Mouse (Mus musculus): ENCODE measurements around the gene Sorbs2.

Sorbs2 gene

DNA sequence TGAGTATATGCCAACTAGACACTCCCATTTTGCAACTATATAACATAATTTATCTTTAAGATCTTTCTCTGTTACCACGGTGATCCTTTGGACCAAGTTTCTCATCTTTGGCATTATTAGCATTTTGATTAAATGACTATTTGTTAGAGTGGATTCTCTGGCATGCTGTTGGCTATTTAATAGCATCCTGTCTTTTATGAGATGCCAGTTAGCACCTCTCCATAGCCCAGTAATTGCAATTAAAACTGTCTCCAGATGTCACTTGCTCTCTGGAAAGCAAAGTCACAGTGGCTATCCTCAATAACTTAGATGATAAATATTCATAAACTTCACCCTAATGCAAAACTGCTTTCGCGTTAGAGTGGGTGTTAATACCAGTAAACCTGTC is 170.3 kb downstream of the Sorbs2 start:
- DNase-seq (ENCODE audit: low spot score in 2 of 2), result no peak

DNA sequence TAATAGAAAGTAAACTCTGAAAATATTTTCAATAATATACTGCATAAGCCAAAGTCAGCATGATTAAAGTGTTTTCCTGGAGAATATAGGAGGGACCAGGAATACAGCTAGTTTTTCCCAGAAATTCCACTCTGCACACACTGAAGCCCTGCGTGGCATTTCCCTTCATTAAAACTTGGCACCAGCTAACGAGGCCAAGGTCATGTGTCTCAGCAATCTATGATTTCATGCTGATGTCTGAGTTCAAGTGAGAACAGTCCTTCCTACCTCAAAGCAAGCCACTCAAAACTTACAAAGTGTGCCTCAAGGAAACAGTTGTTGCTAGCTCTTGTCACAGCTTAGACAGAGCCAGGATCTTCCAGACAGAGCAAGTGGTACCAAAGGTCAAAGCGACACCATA is 173.6 kb downstream of the Sorbs2 start:
- DNase-seq (ENCODE audit: low spot score in 2 of 2), result no peak

DNA sequence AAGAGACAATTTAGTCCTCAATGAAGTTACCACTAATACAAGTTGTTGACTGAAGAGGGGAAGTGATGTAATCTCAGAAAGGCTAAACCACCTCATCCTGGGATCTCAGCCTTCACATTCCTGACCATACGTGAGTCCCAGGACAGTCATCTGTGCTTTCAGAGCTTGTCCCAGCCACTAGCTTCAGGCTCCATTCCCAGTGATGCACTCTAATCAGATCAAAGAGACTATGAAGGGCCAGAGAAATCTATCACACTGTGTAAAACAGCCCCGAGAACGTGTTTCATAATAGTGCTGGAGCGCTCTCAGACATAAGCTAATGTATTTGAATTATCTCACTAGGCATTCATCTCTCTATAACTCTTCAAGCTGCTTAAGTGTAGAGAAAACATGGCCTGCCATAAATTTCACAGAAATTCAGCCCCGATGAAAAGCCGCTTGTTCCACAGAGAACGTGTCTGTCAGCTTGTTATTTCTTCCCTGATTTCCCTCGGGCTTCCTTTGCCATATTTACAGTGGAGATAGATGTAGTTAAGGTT is 175.3 kb downstream of the Sorbs2 start:
- DNase-seq (ENCODE audit: low spot score in 2 of 2), result no peak

DNA sequence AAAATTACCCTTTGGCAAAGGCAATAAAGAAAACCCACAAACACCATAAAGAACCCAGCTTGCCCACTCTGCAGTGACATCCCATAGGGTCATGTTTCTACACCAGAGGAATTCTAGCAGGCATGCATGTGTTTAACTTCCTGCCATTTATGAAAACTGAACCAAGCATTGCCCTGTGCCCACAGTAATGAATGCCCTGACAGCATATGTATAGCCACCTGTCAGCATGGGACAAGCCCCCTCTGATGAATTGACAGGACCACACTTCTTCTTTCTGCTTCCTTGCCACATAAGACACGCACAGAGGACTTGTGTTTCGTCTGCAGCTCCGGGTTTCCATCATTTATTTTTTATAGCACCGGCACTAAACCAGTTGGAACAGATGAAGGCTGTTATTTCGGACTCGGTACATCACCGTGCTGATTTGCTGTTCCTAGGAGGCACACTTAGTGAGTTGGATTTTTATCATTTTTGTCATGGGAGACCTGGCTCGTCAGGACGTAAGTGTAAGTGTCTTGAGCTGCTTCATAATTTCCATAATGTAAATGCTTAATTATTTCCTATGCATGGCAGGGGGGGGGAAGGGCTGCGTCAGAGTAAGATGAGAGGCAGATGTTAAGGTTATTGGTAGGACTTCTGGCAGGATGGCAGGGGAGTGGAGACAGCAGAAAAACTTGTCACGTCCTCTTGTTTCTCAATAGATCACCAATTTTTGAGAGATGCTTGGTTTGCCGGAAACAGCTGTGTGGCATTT is 180.5 kb downstream of the Sorbs2 start:
- DNase-seq (ENCODE audit: low spot score in 2 of 2), result no peak

DNA sequence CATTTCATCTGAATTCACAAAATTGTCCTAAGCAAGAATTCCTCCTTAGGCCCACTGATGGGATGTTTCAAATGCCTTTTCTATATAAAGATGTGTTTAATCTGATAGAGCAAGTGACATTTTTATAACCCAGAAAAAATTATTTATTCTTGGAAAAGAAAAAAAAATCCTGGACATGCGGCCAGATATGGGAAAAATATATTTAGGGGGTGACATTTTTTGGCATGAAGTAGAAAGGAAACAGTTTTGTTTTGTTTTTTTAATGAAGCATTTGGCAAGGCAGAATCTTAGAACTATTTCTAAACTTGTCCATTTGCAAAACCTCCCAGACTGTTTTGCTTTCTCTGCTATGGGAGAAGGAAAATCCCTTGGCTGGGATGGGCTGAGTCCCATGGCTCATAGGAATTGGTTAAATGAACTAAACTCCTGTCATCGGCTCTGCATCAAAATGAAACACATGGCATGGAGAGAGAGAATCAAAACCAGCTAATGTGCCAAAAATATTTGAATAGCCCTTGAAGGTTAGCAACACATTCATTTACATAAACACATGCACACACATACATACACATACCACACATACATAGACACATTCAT is 182.1 kb downstream of the Sorbs2 start:
- no peak for DNase-seq (ENCODE audit: low spot score in 2 of 2)

DNA sequence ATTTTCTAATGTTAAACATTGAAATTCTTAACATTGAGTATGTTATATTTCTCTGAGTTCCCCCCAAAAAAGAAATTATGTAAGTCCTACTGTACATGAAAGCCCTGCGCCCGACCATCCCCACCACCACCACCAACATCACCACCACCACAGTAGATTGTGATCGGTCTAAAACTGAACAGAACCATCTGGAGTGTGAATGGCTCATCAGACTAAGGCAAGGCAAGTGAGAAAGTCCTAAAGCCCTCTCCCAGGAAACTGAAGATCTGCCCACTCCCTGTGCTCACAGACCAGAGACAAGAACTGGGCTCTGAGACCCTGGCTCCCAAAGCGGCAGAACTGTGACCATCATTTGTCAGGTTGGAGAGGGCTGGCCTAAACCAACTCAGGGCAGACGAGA is 192.5 kb downstream of the Sorbs2 start:
- DNase-seq (ENCODE audit: low spot score in 2 of 2), result no peak

DNA sequence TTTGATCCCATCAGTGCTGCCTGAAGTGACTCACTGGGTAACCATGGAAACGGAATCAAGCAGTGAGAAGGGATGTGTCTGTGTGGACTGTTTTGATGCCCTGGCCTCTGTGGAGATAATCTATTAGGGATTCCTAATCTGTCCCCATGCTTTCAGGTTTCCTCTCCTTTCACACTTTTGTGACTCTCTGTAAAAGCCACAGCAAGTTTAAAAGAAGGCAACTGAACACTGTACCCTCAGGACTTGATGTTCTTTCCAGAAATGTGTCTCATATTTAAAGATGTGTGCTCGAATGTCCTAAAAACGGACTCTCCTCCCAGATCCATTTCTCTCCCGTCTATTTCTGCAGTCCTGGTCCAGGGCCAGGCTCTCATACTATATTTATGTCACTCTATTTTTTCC is 196.1 kb downstream of the Sorbs2 start:
- no peak for DNase-seq (ENCODE audit: low spot score in 2 of 2)

DNA sequence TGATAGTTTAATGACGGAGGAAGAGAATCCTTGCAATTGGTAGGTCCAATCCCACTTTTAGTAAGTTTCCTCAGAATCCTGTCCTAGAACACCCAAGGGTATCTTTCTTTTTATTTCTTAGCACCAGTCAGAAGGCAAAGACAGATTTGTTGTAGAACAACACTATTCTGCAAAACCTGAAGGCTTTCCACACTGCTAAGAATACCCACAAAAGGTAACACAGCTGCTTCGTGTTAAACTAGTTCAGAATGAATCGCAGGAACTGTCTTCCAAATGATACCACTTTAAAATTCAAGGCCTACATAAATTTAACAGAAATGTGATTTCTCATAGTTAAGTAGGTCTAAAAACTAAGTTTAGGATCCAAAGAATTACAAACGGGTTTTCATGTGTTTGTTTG is 201.5 kb downstream of the Sorbs2 start:
- DNase-seq (ENCODE audit: low spot score in 2 of 2), result no peak

DNA sequence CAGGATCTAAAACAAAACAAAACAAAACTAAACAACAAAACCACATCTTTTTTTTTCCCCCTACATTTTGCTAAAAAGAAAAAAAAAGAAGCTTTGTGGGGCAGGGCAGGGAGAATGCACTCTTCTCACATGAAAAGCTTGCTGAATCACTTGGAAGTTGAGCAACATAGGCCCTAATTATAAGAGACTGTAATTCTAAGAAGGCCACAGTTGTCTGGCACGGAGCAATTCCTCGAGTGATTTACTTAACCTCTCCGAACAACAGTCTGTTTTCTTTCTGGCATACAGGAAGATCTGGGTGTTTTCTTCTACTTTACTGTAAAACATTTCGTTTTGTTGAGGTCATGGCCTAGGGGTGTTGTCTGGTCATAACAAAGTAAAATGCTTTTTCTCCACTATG is 202.1 kb downstream of the Sorbs2 start:
- no peak for DNase-seq (ENCODE audit: low spot score in 2 of 2)

DNA sequence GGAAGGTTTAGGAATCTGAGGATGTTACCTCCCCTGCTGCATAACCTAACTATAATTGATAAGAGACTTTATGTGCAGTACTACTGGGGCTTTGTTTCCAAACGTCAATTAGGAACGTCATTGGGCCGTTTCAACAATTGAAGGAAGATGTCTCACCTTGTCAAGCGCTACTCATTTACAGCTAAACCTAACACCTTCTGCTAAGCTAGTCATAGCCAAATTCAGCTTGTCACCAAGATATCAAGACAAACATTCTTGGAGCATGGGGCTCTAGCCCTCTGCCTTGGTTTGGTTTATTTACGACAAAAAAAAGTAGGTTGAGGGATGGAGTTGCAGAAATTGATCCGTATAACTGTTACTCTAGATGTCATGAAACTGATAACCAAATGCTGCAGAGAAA is 205.0 kb downstream of the Sorbs2 start:
- DNase-seq (ENCODE audit: low spot score in 2 of 2), result no peak

DNA sequence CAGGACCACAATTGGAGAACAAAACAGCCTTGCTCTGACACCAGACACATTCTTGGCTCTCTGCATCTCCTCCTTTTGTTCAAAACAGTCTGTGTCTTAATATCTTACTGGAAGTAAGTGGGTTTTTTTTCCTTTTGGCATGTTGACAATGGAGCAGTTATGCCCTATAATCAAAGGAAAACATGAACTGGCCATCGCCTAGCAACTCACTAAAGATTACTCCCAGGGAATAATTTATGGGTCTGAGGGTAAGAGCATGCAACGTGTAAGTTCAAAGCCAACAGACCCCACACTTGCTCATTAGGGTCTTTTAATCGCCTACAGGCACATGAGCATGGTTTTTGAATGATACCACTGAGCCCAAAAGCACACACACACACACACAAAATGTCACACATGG is 207.2 kb downstream of the Sorbs2 start:
- no peak for DNase-seq (ENCODE audit: low spot score in 2 of 2)

DNA sequence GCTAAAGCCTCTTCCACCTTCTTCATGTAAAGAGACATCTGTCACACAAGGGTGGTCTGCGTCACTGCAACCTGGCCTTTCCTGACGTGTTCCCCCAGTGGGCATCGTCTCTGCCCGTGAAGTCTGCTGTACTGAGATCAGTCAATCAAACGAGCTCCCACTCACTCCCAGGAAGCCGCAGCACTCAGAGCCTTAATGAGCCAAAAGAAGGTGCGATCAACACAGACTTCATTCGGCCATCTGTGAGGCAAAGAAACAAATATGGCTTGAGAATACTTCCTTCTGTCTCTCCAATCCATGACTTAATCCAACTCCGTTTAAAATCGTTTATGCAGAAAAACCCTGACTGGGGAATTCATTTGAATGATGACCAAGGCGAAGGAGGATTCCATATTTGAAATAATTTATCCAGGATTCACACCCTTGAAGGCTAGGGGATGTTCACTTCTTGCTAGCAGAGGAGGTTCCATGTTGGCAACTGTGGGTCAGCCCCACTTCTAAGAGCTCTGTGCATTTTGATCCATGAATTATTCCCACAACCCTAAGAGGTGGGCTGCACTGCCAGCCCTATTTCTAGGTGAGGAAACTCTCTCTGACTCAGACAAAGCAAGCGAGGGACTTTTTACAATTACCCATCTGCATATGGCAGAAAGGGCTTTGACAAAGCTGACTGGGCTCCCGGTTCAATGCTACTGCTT is 207.9 kb downstream of the Sorbs2 start:
- no peak for DNase-seq (ENCODE audit: low spot score in 2 of 2)

DNA sequence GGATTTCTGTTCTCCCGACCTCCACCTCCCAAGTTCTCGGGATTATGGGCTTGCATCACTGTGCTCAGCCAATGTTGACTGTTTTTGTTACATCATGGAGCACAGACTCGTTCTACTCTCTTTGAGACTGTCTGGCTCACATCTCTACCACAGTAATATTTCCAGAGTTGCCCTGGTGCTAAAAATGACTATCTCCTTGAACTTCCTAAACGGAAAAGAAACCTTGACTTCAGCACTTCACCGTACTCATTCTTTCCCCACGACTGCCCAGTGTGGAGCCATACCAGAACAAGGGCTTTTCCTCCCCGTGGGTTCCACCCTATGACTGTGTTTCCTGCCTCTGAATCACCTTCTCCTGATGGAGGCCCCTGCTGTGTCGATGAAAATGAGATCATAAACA is 212.2 kb downstream of the Sorbs2 start:
- DNase-seq (ENCODE audit: low spot score in 2 of 2), result no peak

DNA sequence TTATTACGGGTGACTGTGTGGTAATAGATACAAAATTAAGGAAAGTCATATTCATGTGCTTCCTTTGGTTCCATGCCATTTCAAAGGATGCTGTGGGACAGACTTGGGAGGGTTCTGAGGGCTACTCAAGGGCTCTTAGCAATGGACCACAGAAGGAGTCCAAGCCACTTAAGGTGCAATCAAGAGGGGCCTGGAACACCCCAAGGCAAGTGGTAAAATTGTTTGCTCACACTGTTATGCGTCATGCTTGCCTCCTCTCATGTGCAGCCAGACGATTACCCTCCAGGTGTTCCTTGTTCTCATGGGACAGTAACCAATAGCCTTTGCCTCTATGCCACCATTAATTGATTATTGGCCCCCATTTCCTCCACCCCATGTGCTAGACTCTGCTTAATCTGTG is 216.6 kb downstream of the Sorbs2 start:
- DNase-seq (ENCODE audit: low spot score in 2 of 2), result no peak

DNA sequence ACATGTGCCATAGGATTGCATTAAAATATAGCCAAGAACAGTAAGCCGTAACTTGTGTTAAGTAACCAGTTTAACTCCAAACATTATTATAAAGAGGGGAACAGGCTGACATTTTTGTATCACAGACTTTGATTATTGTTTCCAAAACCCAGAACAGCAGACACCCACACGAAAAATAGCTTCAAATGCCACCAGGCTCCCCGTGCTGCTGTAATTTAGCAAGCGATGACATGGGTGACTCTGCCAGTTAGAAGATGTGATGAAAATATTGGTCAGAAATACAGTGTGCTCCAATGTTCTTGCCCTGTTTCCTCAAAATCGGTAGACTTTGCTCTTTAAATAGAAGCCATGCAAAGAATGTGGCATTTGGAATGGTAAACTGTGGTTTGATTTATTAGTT is 217.7 kb downstream of the Sorbs2 start:
- no peak for DNase-seq (ENCODE audit: low spot score in 2 of 2)

DNA sequence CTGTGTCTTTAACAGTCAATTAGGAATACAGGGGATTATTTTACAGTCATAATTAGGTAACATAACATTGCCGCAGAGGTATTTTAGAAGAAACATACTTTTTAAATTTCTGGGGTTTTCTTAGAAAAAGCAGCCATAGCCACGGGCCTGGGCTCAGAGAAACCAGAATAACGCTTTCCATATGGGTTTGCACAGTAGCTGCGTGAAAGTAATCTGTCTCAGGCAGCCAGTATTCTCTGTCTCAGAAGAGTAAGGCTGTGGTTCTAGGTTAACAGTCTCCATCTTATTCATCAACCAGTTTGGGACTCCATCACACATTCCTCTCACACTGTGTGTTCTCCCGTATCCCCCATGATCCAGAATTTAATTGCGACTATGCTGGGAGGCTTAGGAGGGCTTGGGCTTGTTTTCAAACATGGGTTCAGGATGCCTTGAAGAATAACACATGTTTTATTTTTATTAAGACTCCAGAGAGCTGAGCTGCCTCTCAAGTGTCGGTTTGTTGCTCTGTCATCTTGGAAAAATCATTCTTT is 222.3 kb downstream of the Sorbs2 start:
- DNase-seq (ENCODE audit: low spot score in 2 of 2), result no peak

DNA sequence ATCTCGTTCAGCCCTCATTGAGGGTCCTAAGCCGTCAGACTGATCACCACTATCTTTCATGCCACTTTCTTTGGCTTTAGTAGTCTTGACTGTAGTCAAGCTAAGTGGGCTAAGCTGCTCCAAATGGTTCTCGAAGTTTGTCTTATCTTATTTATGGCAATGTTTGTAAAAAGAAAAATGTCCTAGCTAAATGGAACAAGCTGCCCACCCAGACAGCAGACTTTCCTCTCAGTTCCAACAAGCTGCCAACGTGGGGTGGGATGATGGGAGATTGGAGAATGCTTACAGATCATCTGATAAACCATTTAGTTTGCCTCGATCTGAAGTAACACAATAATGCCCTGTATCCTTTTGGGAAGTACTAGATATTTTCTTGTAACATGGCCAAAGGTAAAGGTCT is 223.2 kb downstream of the Sorbs2 start:
- DNase-seq (ENCODE audit: low spot score in 2 of 2), result no peak

DNA sequence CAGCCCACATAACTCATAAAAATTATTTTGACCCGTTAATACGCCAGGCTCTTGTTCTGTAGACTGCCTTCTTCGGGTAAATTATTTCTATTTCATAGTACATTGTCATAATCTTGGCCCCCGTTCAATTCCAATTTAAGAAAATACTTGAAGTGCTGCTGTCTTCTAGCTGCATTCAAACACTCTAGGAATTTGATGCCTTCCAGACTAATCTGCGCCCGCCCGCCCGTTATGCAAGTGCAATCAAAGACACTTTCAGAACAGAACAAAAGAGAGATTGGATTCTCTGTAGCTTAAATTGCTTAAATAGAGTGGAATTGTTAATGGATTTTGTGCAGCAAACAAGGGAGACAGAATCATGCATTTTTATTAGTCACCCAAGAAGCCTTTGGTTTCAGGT is 226.5 kb downstream of the Sorbs2 start:
- no peak for DNase-seq (ENCODE audit: low spot score in 2 of 2)

DNA sequence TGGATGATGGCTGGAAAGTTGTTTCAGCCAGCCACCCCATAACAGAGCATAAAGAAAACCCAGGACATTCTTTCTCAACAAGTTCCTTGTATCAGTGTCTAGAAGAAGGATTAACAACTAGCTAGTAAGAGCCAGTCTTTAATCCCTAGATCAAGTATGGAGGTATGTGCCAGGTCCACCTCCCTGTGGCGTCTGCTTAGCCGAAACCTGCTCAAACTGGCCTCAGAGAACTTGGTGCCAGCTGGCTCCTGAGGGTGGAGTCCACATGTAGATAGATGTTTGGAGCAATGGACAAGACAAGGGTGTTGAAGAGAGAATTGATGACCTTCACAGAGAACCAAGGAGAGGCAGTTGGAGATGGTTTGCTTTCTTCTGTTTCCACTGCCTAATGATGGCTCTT is 229.7 kb downstream of the Sorbs2 start:
- DNase-seq (ENCODE audit: low spot score in 2 of 2), result no peak

DNA sequence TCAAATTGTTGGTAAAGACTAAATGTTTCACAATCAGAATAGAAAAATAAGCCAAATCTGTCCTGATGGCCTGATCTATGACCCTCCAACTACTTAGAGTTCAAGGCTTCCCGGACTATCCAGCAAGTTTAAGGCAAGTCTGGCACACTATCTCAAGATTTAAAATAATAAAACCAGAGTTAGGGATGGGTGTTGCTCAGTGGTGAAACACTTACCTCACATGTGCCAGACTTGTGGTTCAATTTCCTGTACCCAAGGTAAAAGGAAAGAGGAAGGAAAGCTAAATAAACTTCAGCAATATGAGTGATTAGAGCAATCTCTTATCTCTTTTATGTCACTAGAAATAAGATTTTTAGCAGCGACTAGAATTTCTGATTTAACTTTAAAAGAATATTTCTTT is 235.7 kb downstream of the Sorbs2 start:
- no peak for DNase-seq (ENCODE audit: low spot score in 2 of 2)

DNA sequence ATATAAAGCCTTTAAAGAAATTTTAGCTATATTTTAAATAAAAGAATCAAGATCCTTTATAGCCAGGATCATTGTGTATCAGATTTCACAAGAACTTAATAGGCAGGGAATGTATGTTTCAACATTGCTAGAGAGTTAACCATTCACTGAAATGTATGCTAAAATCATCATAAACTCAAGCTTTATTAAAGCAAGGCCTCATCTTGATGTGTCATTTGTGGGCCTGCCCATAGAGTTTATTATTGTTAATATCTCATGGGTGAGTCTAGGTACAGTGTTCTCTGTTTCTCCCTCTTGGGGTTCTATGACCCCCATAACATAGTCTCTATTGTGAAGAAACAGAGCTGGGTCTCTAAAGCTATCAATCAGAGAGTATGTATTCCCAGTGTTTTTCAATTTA is 236.2 kb downstream of the Sorbs2 start:
- DNase-seq (ENCODE audit: low spot score in 2 of 2), result no peak
